Mouse (Mus musculus) Patski (cell line): ENCODE measurements around the gene Carmil3. TPM values are rescaled to one million over a fixed set of nuclear protein-coding genes. Genes with fewer than 3 reads are reported as not detected.

ENCODE experiments used
- ATAC-seq: fragments of 100-300 bp; one replicate; pipeline ENCODE4 v1.8.0; 2021
- CTCF ChIA-PET: fragments of 350-600 bp; sonication (Branson Sonifier 250); formaldehyde crosslinking; loops from one replicate; lab custom pipeline; 2022; ENCODE audit warnings: inconsistent platforms; lab: Charles Lee
- POLR2A ChIA-PET: fragments of 350-600 bp; sonication (Branson Sonifier 250); formaldehyde crosslinking; loops from one replicate; lab custom pipeline; 2022; ENCODE audit warnings: antibody characterized with exemption, inconsistent platforms; lab: Charles Lee
- DNase-seq: peaks from one replicate; pipeline ENCODE4 v3.0.0-alpha.2; 2011; ENCODE audit warnings: low read depth, low spot score
- H3K27me3 ChIP-seq: fragments of 371-371 bp; one replicate; pipeline ENCODE4 v1.5.1; 2021
- CTCF ChIP-seq: fragments of 100-300 bp; IDR thresholded peaks from one replicate; pipeline ENCODE4 v1.5.1; 2021
- in situ Hi-C: fragments of 300-500 bp; cut with MboI; formaldehyde crosslinking; loops from 3 replicates; pipeline ENCODE4 v1.11.1; 2018; ENCODE audit warnings: low pct_unique_long_range_greater_than_20kb, mixed read lengths
- polyA plus RNA-seq: library from polyadenylated mRNA; unstranded; gene quantifications from one replicate; pipeline ENCODE4 v1.2.3, GENCODE M21; 2021

Gene Carmil3
- polyA plus RNA-seq, 1 experiment from 2014 or later, result 2.6 TPM

- ChIA-PET CTCF (interaction anchor here (1.1 to 1.7 kb wide), 2 partner anchors 43 kb away, joined by 5 read pairs; no protein-coding TSS in a partner anchor), POLR2A (interaction anchor here (0.9 to 1.4 kb wide), 2 partner anchors 17 to 56 kb away, joined by 5 to 6 read pairs; no protein-coding TSS in a partner anchor)
- ATAC-seq (peak; percentile 97), DNase-seq (no peak)
- in situ Hi-C loops, result no loop called here
- TF ChIP-seq CTCF, result no peak
- H3K27me3 ChIP-seq, result no peaks in the 10 kb centered on the region
Measured at GRCm38 (mm10) chr14:55540067-55540786, 49.8 kb downstream of the Carmil3 start, which contains the start of gene Pck2. TSS of gene Pck2 (plus strand) at chr14:55540266.

GRCm38 (mm10) chr14:55540787-55541321, 50.4 kb downstream of the Carmil3 start:
- in situ Hi-C loops, result no loop called here
- ChIA-PET POLR2A (interaction anchor here (0.9 to 1.4 kb wide), 2 partner anchors 17 to 55 kb away, joined by 5 to 6 read pairs; no protein-coding TSS in a partner anchor), CTCF (interaction anchor here (1.7 kb wide), 1 partner anchor 43 kb away, joined by 5 read pairs; no protein-coding TSS in a partner anchor)
- no peaks in the 10 kb centered on the region for H3K27me3 ChIP-seq
- ATAC-seq, result peak; percentile 4
- TF ChIP-seq CTCF, result no peak
- peak; percentile 75 for DNase-seq

- in situ Hi-C loops, result no loop called here
- POLR2A ChIA-PET, result interaction anchor here (0.5 kb wide), 1 partner anchor 18 kb away, joined by 3 read pairs; no protein-coding TSS in a partner anchor
- DNase-seq, result no peak
- CTCF ChIA-PET, result interaction anchor here (1.1 kb wide), 1 partner anchor 18 kb away, joined by 3 read pairs; the partner anchor contains the start of gene A730061H03Rik
- H3K27me3 ChIP-seq, result no peaks in the 10 kb centered on the region
- TF ChIP-seq CTCF, result no peak
- no peak for ATAC-seq
Measured at GRCm38 (mm10) chr14:55542268-55542667, 51.8 kb downstream of the Carmil3 start.

GRCm38 (mm10) chr14:55544334-55544733, 53.9 kb downstream of the Carmil3 start:
- ATAC-seq (no peak), DNase-seq (no peak)
- CTCF ChIA-PET, result no interaction called here

GRCm38 (mm10) chr14:55550191-55550590, 59.7 kb downstream of the Carmil3 start:
- DNase-seq, result no peak
- no peaks in the 10 kb centered on the region for H3K27me3 ChIP-seq
- ATAC-seq, result no peak
- ChIA-PET CTCF (interaction anchor here (1.6 kb wide), 1 partner anchor 402 kb away, joined by 3 read pairs; no protein-coding TSS in a partner anchor), POLR2A (interaction anchor here (0.6 kb wide), 1 partner anchor 13 kb away, joined by 5 read pairs; no protein-coding TSS in a partner anchor)
- no peak for TF ChIP-seq CTCF
- in situ Hi-C loops, result loop anchor here (10.0 kb wide), 1 partner anchor 55 kb away; the partner anchor contains the start of gene Carmil3

More at GRCm38 (mm10) chr14:55544334-55544733, 53.9 kb downstream of the Carmil3 start:
- no peaks in the 10 kb centered on the region for H3K27me3 ChIP-seq
- POLR2A ChIA-PET, result interaction anchor here (1.0 to 1.1 kb wide), 2 partner anchors 16 to 47 kb away, joined by 3 to 4 read pairs; partner anchors contain the start of gene A730061H03Rik
- in situ Hi-C loops, result no loop called here
- TF ChIP-seq CTCF, result no peak

GRCm38 (mm10) chr14:55551347-55551746, 60.9 kb downstream of the Carmil3 start:
- DNase-seq (no peak), ATAC-seq (no peak)
- in situ Hi-C loops, result loop anchor here (10.0 kb wide), 1 partner anchor 57 kb away; the partner anchor contains the start of gene Carmil3
- ChIA-PET CTCF (no interaction called here), POLR2A (no interaction called here)
- no peak for TF ChIP-seq CTCF
- no peaks in the 10 kb centered on the region for H3K27me3 ChIP-seq

GRCm38 (mm10) chr14:55551794-55552193, 61.3 kb downstream of the Carmil3 start:
- in situ Hi-C loops, result loop anchor here (10.0 kb wide), 1 partner anchor 57 kb away; the partner anchor contains the start of gene Carmil3
- no peak for ATAC-seq
- ChIA-PET CTCF (no interaction called here), POLR2A (no interaction called here)
- H3K27me3 ChIP-seq, result no peaks in the 10 kb centered on the region
- no peak for TF ChIP-seq CTCF
- DNase-seq, result no peak

GRCm38 (mm10) chr14:55554635-55555034, 64.2 kb downstream of the Carmil3 start:
- no peak for DNase-seq
- ATAC-seq, result no peak
- ChIA-PET CTCF (interaction anchor here (1.3 to 4.3 kb wide), 2 partner anchors 57 to 63 kb away, joined by 4 to 30 read pairs; no protein-coding TSS in a partner anchor), POLR2A (no interaction called here)
- no peaks in the 10 kb centered on the region for H3K27me3 ChIP-seq
- TF ChIP-seq CTCF, result no peak
- in situ Hi-C loops, result loop anchor here (10.0 kb wide), 1 partner anchor 60 kb away; the partner anchor contains the start of gene Carmil3

GRCm38 (mm10) chr14:55555788-55556187, 65.3 kb downstream of the Carmil3 start:
- ChIA-PET CTCF (interaction anchor here (0.8 to 4.3 kb wide), 5 partner anchors 9 to 58 kb away, joined by 3 to 30 read pairs (median 3); partner anchors contain the start of genes Psme1, Psme2 and Rnf31), POLR2A (interaction anchor here (1.5 kb wide), 1 partner anchor 35 kb away, joined by 4 read pairs; the partner anchor contains the start of gene Psme2)
- ATAC-seq, result no peak
- TF ChIP-seq CTCF, result no peak
- DNase-seq, result no peak
- H3K27me3 ChIP-seq, result no peaks in the 10 kb centered on the region
- in situ Hi-C loops, result loop anchor here (10.0 kb wide), 1 partner anchor 61 kb away; the partner anchor contains the start of gene Carmil3
